Mouse (Mus musculus) forebrain, embryonic 12.5 days (tissue): ENCODE measurements at regions not wholly inside any gene's neighbourhood (a gene's known extent, or its start where the extent isn't known, plus 50 kb on each side); places are given as distances from the start of the nearest gene placed in this dataset.

Source experiments
- ATAC-seq: fragments of 200-750 bp; cut with Nextera tagmentation; 2 replicates; pipeline ENCODE4 v1.8.0; 2017; ENCODE audit warnings: moderate TSS enrichment; ENCODE audit not compliant: low FRiP score
- H3K27ac ChIP-seq: fragments of 300-500 bp; sonication (generic); 2 replicates; pipeline ENCODE4 v1.5.1; 2016; ENCODE audit warnings: mild to moderate bottlenecking
- H3K27me3 ChIP-seq: fragments of 300-500 bp; sonication (generic); 2 replicates; pipeline ENCODE4 v1.6.1; 2016; ENCODE audit warnings: mild to moderate bottlenecking
- H3K36me3 ChIP-seq: fragments of 300-500 bp; sonication (generic); replicated peaks from 2 replicates; pipeline ENCODE4 v1.6.1; 2016; ENCODE audit warnings: mild to moderate bottlenecking
- H3K4me1 ChIP-seq: fragments of 300-500 bp; sonication (generic); 2 replicates; pipeline ENCODE4 v1.6.1; 2016
- H3K4me2 ChIP-seq: fragments of 300-500 bp; sonication (generic); 2 replicates; pipeline ENCODE4 v1.6.1; 2016; ENCODE audit warnings: mild to moderate bottlenecking, moderate library complexity
- H3K4me3 ChIP-seq: fragments of 300-500 bp; sonication (generic); replicated peaks from 2 replicates; pipeline ENCODE4 v1.5.1; 2016; ENCODE audit warnings: mild to moderate bottlenecking
- H3K9ac ChIP-seq: fragments of 300-500 bp; sonication (generic); 2 replicates; pipeline ENCODE4 v1.6.1; 2016; ENCODE audit warnings: mild to moderate bottlenecking
- H3K9me3 ChIP-seq: fragments of 300-500 bp; sonication (generic); 2 replicates; pipeline ENCODE4 v1.6.1; 2016
- WGBS: fragments of 180-500 bp; shearing (Covaris S2); methylation state at CpG from one replicate; pipeline ENCODE4 v1.1.7; 2016; 5-methylcytosine and 5-hydroxymethylcytosine counted together

DNA sequence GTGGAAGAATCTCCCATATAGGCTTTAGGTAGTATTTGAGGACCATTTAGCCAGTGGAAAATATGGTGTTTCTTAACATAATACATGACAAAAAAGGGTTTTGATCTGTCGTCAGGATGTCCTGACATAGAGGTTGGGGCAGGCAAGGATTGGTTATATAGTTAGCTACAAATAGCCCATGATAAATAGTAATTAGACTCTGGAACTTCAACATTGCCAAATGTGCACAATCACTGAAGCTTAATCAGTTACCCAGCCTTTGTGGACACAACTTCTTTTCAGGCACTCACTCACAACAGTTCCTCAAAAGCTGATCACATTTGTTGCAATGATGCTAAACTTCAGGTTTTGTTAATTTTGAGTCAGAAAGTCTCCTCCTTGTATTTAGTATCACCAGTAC lies 1528.0 kb downstream of the Rapgef2 start:
- Histone ChIP-seq H3K9me3 (no peaks in the 10 kb centered on the region), H3K4me3 (no peak overlapping the region), H3K4me1 (no peaks in the 10 kb centered on the region), H3K9ac (no peak overlapping the region), H3K4me2 (no peak overlapping the region), H3K36me3 (no peaks in the 10 kb centered on the region), H3K27me3 (no peaks in the 10 kb centered on the region), H3K27ac (no peak overlapping the region)
- 67% methylated on average over 1 of the region's 1 CpGs for WGBS
- no peak for ATAC-seq

GRCm38 (mm10) chr3:77742146-77742545 lies 1544.2 kb downstream of the Rapgef2 start:
- Histone ChIP-seq H3K27me3 (no peaks in the 10 kb centered on the region), H3K9me3 (no peaks in the 10 kb centered on the region), H3K9ac (no peak overlapping the region), H3K4me2 (no peak overlapping the region), H3K36me3 (no peaks in the 10 kb centered on the region), H3K27ac (no peak overlapping the region), H3K4me3 (no peak overlapping the region), H3K4me1 (no peaks in the 10 kb centered on the region)
- ATAC-seq = no peak
- 88% methylated on average over 3 of the region's 3 CpGs for WGBS

DNA sequence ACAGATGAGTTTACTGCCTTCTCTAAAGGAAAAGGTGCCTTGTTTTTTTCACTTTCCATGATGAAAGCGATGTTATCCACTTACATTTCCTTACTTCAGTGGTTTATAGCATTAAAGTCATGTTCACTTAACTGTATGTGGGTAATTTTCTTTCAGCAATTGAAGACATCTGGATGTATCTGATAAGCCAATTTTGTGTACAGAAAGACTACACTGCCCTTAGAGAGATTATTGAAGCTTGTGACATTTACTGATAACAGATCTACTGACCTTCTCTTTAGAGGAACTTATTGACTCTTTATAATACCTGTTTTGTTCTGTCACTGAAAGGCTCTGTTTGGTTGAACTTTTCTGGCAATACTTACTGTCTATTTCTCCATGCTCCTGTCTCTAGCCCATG lies 1568.5 kb downstream of the Rapgef2 start:
- WGBS = 84% methylated on average over 1 of the region's 1 CpGs
- Histone ChIP-seq H3K4me1 (no peaks in the 10 kb centered on the region), H3K27ac (no peak overlapping the region), H3K4me2 (no peak overlapping the region), H3K9ac (no peak overlapping the region), H3K4me3 (no peak overlapping the region), H3K36me3 (no peaks in the 10 kb centered on the region), H3K27me3 (no peaks in the 10 kb centered on the region), H3K9me3 (no peaks in the 10 kb centered on the region)
- no peak for ATAC-seq

DNA sequence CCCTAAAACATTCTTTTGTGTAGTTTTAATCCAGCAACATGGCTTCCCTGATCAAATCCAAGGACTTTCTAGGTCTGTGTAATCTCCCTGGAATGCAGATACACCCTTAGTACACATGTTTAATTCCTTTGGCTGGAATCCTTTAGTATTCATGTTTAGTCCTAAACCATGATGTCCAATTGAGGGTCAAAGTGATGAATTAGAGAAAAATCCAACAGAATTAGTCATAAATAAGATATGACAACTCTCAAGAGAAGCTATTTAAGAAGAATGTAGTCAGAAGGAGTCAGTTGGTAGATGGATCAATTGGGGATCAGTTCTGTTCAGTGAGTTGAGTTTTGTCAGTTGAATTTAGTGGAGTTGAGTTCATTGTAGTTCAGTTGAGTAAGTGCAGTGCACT lies 1590.7 kb downstream of the Rapgef2 start:
- H3K4me2 ChIP-seq = no peak overlapping the region
- no peak for ATAC-seq
- H3K27ac ChIP-seq = no peak overlapping the region
- no peaks in the 10 kb centered on the region for H3K4me1 ChIP-seq
- H3K36me3 ChIP-seq = no peaks in the 10 kb centered on the region
- H3K27me3 ChIP-seq = no peaks in the 10 kb centered on the region
- H3K4me3 ChIP-seq = no peak overlapping the region
- H3K9me3 ChIP-seq = no peaks in the 10 kb centered on the region
- H3K9ac ChIP-seq = no peak overlapping the region

- Histone ChIP-seq H3K4me2 (no peak overlapping the region), H3K4me1 (no peaks in the 10 kb centered on the region), H3K36me3 (no peaks in the 10 kb centered on the region), H3K27ac (no peak overlapping the region), H3K9me3 (no peaks in the 10 kb centered on the region), H3K9ac (no peak overlapping the region), H3K4me3 (no peak overlapping the region), H3K27me3 (no peaks in the 10 kb centered on the region)
- ATAC-seq = no peak
- WGBS = 92% methylated on average over 2 of the region's 2 CpGs
Observed at GRCm38 (mm10) chr3:77666366-77666765, 1592.3 kb downstream of the Fstl5 start.

DNA sequence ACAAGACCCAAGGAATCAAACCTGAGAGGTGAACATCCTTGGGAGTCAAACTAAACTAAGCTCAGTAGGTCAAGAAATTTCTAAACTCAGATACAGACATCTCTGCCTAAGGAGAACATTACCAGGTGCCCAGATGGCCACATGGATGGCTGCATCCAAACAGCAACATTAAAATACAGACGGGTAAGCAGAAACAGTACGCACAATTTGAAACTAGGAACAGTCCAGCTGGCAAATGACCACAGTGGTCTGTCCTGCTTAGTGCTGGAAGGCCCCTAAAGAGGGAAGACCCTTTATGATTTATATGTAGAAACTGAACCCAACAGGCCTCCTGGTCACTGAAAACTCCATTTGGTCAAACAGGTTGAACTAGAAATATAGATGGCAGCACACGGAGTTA lies 1579.8 kb downstream of the Fstl5 start:
- H3K36me3 ChIP-seq = no peaks in the 10 kb centered on the region
- 83% methylated on average over 3 of the region's 3 CpGs for WGBS
- no peak overlapping the region for H3K4me3 ChIP-seq

More for the DNA sequence above, 1579.8 kb downstream of the Fstl5 start:
- no peak overlapping the region for H3K4me2 ChIP-seq
- no peak overlapping the region for H3K9ac ChIP-seq
- H3K4me1 ChIP-seq = no peaks in the 10 kb centered on the region
- no peak overlapping the region for H3K27ac ChIP-seq
- no peaks in the 10 kb centered on the region for H3K9me3 ChIP-seq
- H3K27me3 ChIP-seq = no peaks in the 10 kb centered on the region
- ATAC-seq = no peak
